20 mouse cellular contexts compared by ENCODE assay signal in the genomic region with DNA sequence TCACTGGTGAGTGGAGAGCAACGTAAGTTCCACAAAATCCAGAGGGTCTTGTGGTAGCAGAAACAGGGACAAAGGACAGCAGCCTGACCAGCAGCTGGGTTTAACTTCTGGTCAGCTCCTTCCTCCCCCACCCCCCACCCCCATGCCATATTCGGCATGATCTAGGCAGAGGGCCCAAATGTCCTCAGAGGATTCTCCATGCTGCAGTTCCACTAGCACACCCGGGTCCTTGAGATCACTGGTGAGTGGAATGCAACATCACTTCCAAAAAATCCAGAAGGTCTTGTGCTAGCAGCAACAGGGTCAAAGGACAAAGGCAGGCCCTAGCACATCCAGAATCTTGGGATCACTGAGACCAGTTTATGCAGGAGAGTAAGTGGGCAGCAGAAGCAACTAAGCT. TPM values are rescaled to one million over a fixed set of nuclear protein-coding genes. Genes with fewer than 3 reads are reported as not detected.
DNase-seq lines count a peak whose midpoint lies in the region; ATAC-seq and TF ChIP-seq lines count a peak whose summit lies in the region.
"Not testable (repeated sequence)": the region's sequence is repeated elsewhere in the genome, so short reads cannot be mapped to it uniquely, and the experiment has no call there.
"Had no signal": no experiment of that assay in that cellular context is flagged by ENCODE, and none has a peak within 500 bp of the region (broad histone marks: within the 10 kb centered on the region; RNA-seq: fewer than 3 reads in every experiment).

No protein-coding gene starts in this region.

- 71% methylated on average over 3 of the region's 3 CpGs for WGBS in intestine, embryonic 15.5 days
- 53% methylated on average over 3 of the region's 3 CpGs for WGBS in lung, adult 2 months
- WGBS in stomach, postnatal 0 days: 65% methylated on average over 3 of the region's 3 CpGs

- not testable (repeated sequence) for H3K27me3 ChIP-seq in intestine, embryonic 15.5 days (replicated peaks); stomach, postnatal 0 days (ENCODE audit: control insufficient read depth, insufficient read depth, low read length)

- H3K9ac ChIP-seq in intestine, embryonic 15.5 days; stomach, postnatal 0 days (ENCODE audit: low read length): not testable (repeated sequence)

- H3K4me3 ChIP-seq in intestine, embryonic 15.5 days (replicated peaks); lung, adult 2 months (replicated peaks; ENCODE audit: extremely low read depth, low read depth, low read length); stomach, postnatal 0 days (ENCODE audit: low read depth, low read length): not testable (repeated sequence)

- not testable (repeated sequence) for H3K4me2 ChIP-seq in intestine, embryonic 15.5 days (replicated peaks); stomach, postnatal 0 days (replicated peaks; ENCODE audit: low read depth)

- not testable (repeated sequence) for TF ChIP-seq EP300 in stomach, postnatal 0 days (optimal IDR thresholded peaks at IDR 0.05)

- ATAC-seq in intestine, embryonic 15.5 days: peak; percentile 43; the same call in 1 of the 2 replicates
- peak; percentile 26; the same call in 1 of the 2 replicates for ATAC-seq in stomach, postnatal 0 days (ENCODE audit: low FRiP score, low TSS enrichment)

- H3K27ac ChIP-seq in intestine, embryonic 15.5 days; stomach, postnatal 0 days (replicated peaks): not testable (repeated sequence)

- not testable (repeated sequence) for TF ChIP-seq CTCF in lung, adult 2 months (IDR thresholded peaks at IDR 0.05; ENCODE audit: insufficient read depth, low read length); stomach, postnatal 0 days (IDR thresholded peaks at IDR 0.05; ENCODE audit: low read depth)

- DNase-seq in heart, adult 11 months: peak; percentile 98
- DNase-seq in kidney, adult 8-10 months: peak; percentile 10 to 34
- DNase-seq in kidney, postnatal 14 days: peak; percentile 44
- DNase-seq in lung, adult 2 months: peak; percentile 7
- peak; percentile 62 for DNase-seq in lung, postnatal 10 days
- DNase-seq in stomach, postnatal 0 days (ENCODE audit: low spot score): not testable (repeated sequence)

- H3K4me1 ChIP-seq in intestine, embryonic 15.5 days (replicated peaks); lung, adult 2 months (ENCODE audit: control insufficient read depth, insufficient read depth, low read length); stomach, postnatal 0 days (replicated peaks; ENCODE audit: control insufficient read depth, insufficient read depth): not testable (repeated sequence)

- not testable (repeated sequence) for TF ChIP-seq POLR2A in lung, adult 2 months (IDR thresholded peaks at IDR 0.05; ENCODE audit: borderline replicate concordance, extremely low read depth, low read depth, low read length)

- H3K36me3 ChIP-seq in intestine, embryonic 15.5 days; stomach, postnatal 0 days (ENCODE audit: control insufficient read depth, insufficient read depth, low read length): not testable (repeated sequence)

- not testable (repeated sequence) for H3K9me3 ChIP-seq in intestine, embryonic 15.5 days; stomach, postnatal 0 days (ENCODE audit: control insufficient read depth, low read length)

RNA-seq across cellular contexts. Expression of gene Gm14444, which starts 44.6 kb away (rescaled TPM):
- not detected in 2 replicates for polyA plus RNA-seq in intestine, embryonic 15.5 days (2015; fragmentation: Nextera tagmentation; extraction: Ambion mirVana)
- not detected in 2 replicates for polyA plus RNA-seq in lung, adult 2 months (2012; rRNA removed)
- not detected in 2 replicates for polyA plus RNA-seq in stomach, postnatal 0 days (2015; fragmentation: Nextera tagmentation; extraction: Ambion mirVana)
- polyA plus RNA-seq: embryonic facial prominence, embryonic 15.5 days; forebrain, embryonic 12.5 days; heart, embryonic 12.5 days; heart, postnatal 0 days; hindbrain, embryonic 15.5 days; inflammation-experienced regulatory T-cells, adult 6 months; liver, embryonic 12.5 days; liver, postnatal 0 days; midbrain, embryonic 11.5 days; midbrain, postnatal 0 days; myocyte; neural tube, embryonic 12.5 days; stomach, embryonic 16.5 days had no signal
